Mouse (Mus musculus): ENCODE results near the gene Coa7. TPM values are rescaled to one million over a fixed set of nuclear protein-coding genes. Genes with fewer than 3 reads are reported as not detected.
A peak's percentile ranks its signal among the peaks of the same experiment; 100 is the strongest.
"Not testable (repeated sequence)": the region's sequence is repeated elsewhere in the genome, so short reads cannot be mapped to it uniquely, and the experiment has no call there.

Coa7 gene
- polyA plus RNA-seq, 1 experiment from 2014 or later: 55.2 TPM

- peaks cover 50% of the 10 kb centered on the region for H3K4me1 ChIP-seq (ENCODE audit: control insufficient read depth, insufficient read depth, low read length)
- H3K27ac ChIP-seq (ENCODE audit: low read length): 0 out of 2 replicates have a peak overlapping the region, but pooled peaks have one; percentile 13
- WGBS: 70% methylated on average over 3 of the region's 3 CpGs
Measured at GRCm38 (mm10) chr4:108349064-108349463, 21.1 kb downstream of the Coa7 start.

GRCm38 (mm10) chr4:108349836-108350547 is 22.1 kb downstream of the Coa7 start:
- H3K27ac ChIP-seq (ENCODE audit: low read length): no peak overlapping the region; the same call in 1 of the 2 replicates
- no peaks in the 10 kb centered on the region for H3K9me3 ChIP-seq (replicated peaks; ENCODE audit: control insufficient read depth, low read length)
- H3K4me2 ChIP-seq (ENCODE audit: low read depth, low read length): no peak overlapping the region
- WGBS: 29% methylated on average over 8 of the region's 8 CpGs
- no peaks in the 10 kb centered on the region for H3K36me3 ChIP-seq (ENCODE audit: control insufficient read depth, insufficient read depth, low read length)
- no peak overlapping the region for H3K4me3 ChIP-seq (replicated peaks; ENCODE audit: low read length)
- H3K27me3 ChIP-seq (ENCODE audit: control insufficient read depth, insufficient read depth, low read length): no peaks in the 10 kb centered on the region
- ATAC-seq (ENCODE audit: insufficient read depth, low FRiP score): no peak
- peaks cover 45% of the 10 kb centered on the region for H3K4me1 ChIP-seq (ENCODE audit: control insufficient read depth, insufficient read depth, low read length)
- no peak overlapping the region for H3K9ac ChIP-seq (ENCODE audit: low read length)

More at GRCm38 (mm10) chr4:108349064-108349463, 21.1 kb downstream of the Coa7 start:
- Histone ChIP-seq H3K4me3 (replicated peaks; ENCODE audit: low read length) (no peak overlapping the region), H3K27me3 (ENCODE audit: control insufficient read depth, insufficient read depth, low read length) (no peaks in the 10 kb centered on the region), H3K36me3 (ENCODE audit: control insufficient read depth, insufficient read depth, low read length) (no peaks in the 10 kb centered on the region), H3K9me3 (replicated peaks; ENCODE audit: control insufficient read depth, low read length) (no peaks in the 10 kb centered on the region), H3K4me2 (ENCODE audit: low read depth, low read length) (no peak overlapping the region), H3K9ac (ENCODE audit: low read length) (0 out of 2 replicates have a peak overlapping the region, but pooled peaks have one; percentile 21)
- ATAC-seq (ENCODE audit: insufficient read depth, low FRiP score): no peak

- Histone ChIP-seq H3K4me3 (replicated peaks; ENCODE audit: low read length) (no peak overlapping the region), H3K9ac (ENCODE audit: low read length) (peak overlapping the region; percentile 37; the same call in 1 of the 2 replicates), H3K27me3 (ENCODE audit: control insufficient read depth, insufficient read depth, low read length) (no peaks in the 10 kb centered on the region), H3K36me3 (ENCODE audit: control insufficient read depth, insufficient read depth, low read length) (no peaks in the 10 kb centered on the region), H3K27ac (ENCODE audit: low read length) (peak overlapping the region; percentile 64), H3K9me3 (replicated peaks; ENCODE audit: control insufficient read depth, low read length) (no peaks in the 10 kb centered on the region), H3K4me1 (ENCODE audit: control insufficient read depth, insufficient read depth, low read length) (peaks cover 43% of the 10 kb centered on the region), H3K4me2 (ENCODE audit: low read depth, low read length) (no peak overlapping the region)
- 11% methylated on average over 8 of the region's 8 CpGs for WGBS
- peak; percentile 43; the same call in 1 of the 2 replicates for ATAC-seq (ENCODE audit: insufficient read depth, low FRiP score)
Measured at GRCm38 (mm10) chr4:108350819-108351218, 22.9 kb downstream of the Coa7 start.

GRCm38 (mm10) chr4:108353591-108353990 is 25.7 kb downstream of the Coa7 start:
- not testable (repeated sequence) for H3K4me2 ChIP-seq (ENCODE audit: low read depth, low read length); ATAC-seq (ENCODE audit: insufficient read depth, low FRiP score); H3K9ac ChIP-seq (ENCODE audit: low read length); H3K27me3 ChIP-seq (ENCODE audit: control insufficient read depth, insufficient read depth, low read length); H3K4me3 ChIP-seq (replicated peaks; ENCODE audit: low read length); H3K27ac ChIP-seq (ENCODE audit: low read length); H3K36me3 ChIP-seq (ENCODE audit: control insufficient read depth, insufficient read depth, low read length); H3K9me3 ChIP-seq (replicated peaks; ENCODE audit: control insufficient read depth, low read length)
- peaks cover 28% of the 10 kb centered on the region for H3K4me1 ChIP-seq (ENCODE audit: control insufficient read depth, insufficient read depth, low read length)

- no peak overlapping the region for H3K27ac ChIP-seq (ENCODE audit: low read length)
- no peak for ATAC-seq (ENCODE audit: insufficient read depth, low FRiP score)
- WGBS: 85% methylated on average over 8 of the region's 8 CpGs
Measured at GRCm38 (mm10) chr4:108357458-108357857, 29.5 kb downstream of the Coa7 start.

GRCm38 (mm10) chr4:108358498-108358897 is 30.6 kb downstream of the Coa7 start:
- Histone ChIP-seq H3K4me2 (ENCODE audit: low read depth, low read length) (no peak overlapping the region), H3K36me3 (ENCODE audit: control insufficient read depth, insufficient read depth, low read length) (no peaks in the 10 kb centered on the region), H3K4me3 (replicated peaks; ENCODE audit: low read length) (no peak overlapping the region), H3K27ac (ENCODE audit: low read length) (no peak overlapping the region), H3K27me3 (ENCODE audit: control insufficient read depth, insufficient read depth, low read length) (no peaks in the 10 kb centered on the region), H3K9me3 (replicated peaks; ENCODE audit: control insufficient read depth, low read length) (no peaks in the 10 kb centered on the region), H3K4me1 (ENCODE audit: control insufficient read depth, insufficient read depth, low read length) (peaks cover 18% of the 10 kb centered on the region), H3K9ac (ENCODE audit: low read length) (no peak overlapping the region)
- 45% methylated on average over 4 of the region's 4 CpGs for WGBS
- ATAC-seq (ENCODE audit: insufficient read depth, low FRiP score): no peak

More at GRCm38 (mm10) chr4:108357458-108357857, 29.5 kb downstream of the Coa7 start:
- H3K9ac ChIP-seq (ENCODE audit: low read length): no peak overlapping the region
- peaks cover 7% of the 10 kb centered on the region for H3K4me1 ChIP-seq (ENCODE audit: control insufficient read depth, insufficient read depth, low read length)
- H3K27me3 ChIP-seq (ENCODE audit: control insufficient read depth, insufficient read depth, low read length): no peaks in the 10 kb centered on the region
- H3K4me3 ChIP-seq (replicated peaks; ENCODE audit: low read length): no peak overlapping the region
- no peak overlapping the region for H3K4me2 ChIP-seq (ENCODE audit: low read depth, low read length)
- no peaks in the 10 kb centered on the region for H3K36me3 ChIP-seq (ENCODE audit: control insufficient read depth, insufficient read depth, low read length)
- H3K9me3 ChIP-seq (replicated peaks; ENCODE audit: control insufficient read depth, low read length): no peaks in the 10 kb centered on the region

GRCm38 (mm10) chr4:108360136-108361055 is 32.5 kb downstream of the Coa7 start:
- peak overlapping the region; percentile 74 for H3K27ac ChIP-seq (ENCODE audit: low read length)

GRCm38 (mm10) chr4:108362321-108363261 is 34.7 kb downstream of the Coa7 start:
- peak overlapping the region; percentile 21 for H3K4me3 ChIP-seq (replicated peaks; ENCODE audit: low read length)
- peak overlapping the region; percentile 50 for H3K4me2 ChIP-seq (ENCODE audit: low read depth, low read length)
- no peaks in the 10 kb centered on the region for H3K36me3 ChIP-seq (ENCODE audit: control insufficient read depth, insufficient read depth, low read length)
- peak; percentile 87 for ATAC-seq (ENCODE audit: insufficient read depth, low FRiP score)
- H3K27ac ChIP-seq (ENCODE audit: low read length): peak overlapping the region; percentile 96
- H3K4me1 ChIP-seq (ENCODE audit: control insufficient read depth, insufficient read depth, low read length): peaks cover 20% of the 10 kb centered on the region
- WGBS: 14% methylated on average over 18 of the region's 18 CpGs
- H3K9me3 ChIP-seq (replicated peaks; ENCODE audit: control insufficient read depth, low read length): no peaks in the 10 kb centered on the region
- H3K9ac ChIP-seq (ENCODE audit: low read length): peak overlapping the region; percentile 67
- no peaks in the 10 kb centered on the region for H3K27me3 ChIP-seq (ENCODE audit: control insufficient read depth, insufficient read depth, low read length)

More at GRCm38 (mm10) chr4:108360136-108361055, 32.5 kb downstream of the Coa7 start:
- peak; percentile 68; the same call in 1 of the 2 replicates for ATAC-seq (ENCODE audit: insufficient read depth, low FRiP score)
- Histone ChIP-seq H3K27me3 (ENCODE audit: control insufficient read depth, insufficient read depth, low read length) (no peaks in the 10 kb centered on the region), H3K4me1 (ENCODE audit: control insufficient read depth, insufficient read depth, low read length) (peaks cover 24% of the 10 kb centered on the region), H3K9me3 (replicated peaks; ENCODE audit: control insufficient read depth, low read length) (no peaks in the 10 kb centered on the region), H3K4me2 (ENCODE audit: low read depth, low read length) (peak overlapping the region; percentile 56), H3K9ac (ENCODE audit: low read length) (peak overlapping the region; percentile 56), H3K4me3 (replicated peaks; ENCODE audit: low read length) (peak overlapping the region; percentile 33), H3K36me3 (ENCODE audit: control insufficient read depth, insufficient read depth, low read length) (no peaks in the 10 kb centered on the region)
- 10% methylated on average over 28 of the region's 28 CpGs for WGBS
